Mouse (Mus musculus): Measurements from ENCODE around the gene Prune1. TPM values are rescaled to one million over a fixed set of nuclear protein-coding genes. Genes with fewer than 3 reads are reported as not detected.

Gene Prune1
- polyA plus RNA-seq, 1 experiment from 2014 or later: 66.7 TPM

DNA sequence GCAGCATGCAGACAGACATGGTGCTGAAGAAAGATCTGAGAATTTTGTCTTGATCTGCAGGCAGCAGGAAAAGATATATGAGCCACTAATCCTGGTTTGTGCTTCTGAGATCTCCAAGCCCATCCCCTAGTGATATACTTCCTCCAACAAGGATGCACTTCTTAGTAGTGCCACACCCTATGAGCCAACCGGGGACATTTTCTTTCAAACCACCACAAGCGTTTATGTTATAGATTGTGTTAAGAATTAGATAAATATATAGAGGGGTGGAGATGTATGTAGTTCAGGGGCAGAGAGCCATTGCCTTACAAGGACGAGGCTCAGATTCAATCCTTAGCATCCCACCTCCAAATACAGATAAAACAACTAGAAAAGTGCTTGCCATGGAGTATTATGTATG lies 28.6 kb upstream of the Prune1 start:
- no peaks in the 10 kb centered on the region for H3K27me3 ChIP-seq (ENCODE audit: control insufficient read depth, insufficient read depth, low read length)
- H3K4me1 ChIP-seq (ENCODE audit: control insufficient read depth, insufficient read depth, low read length): no peaks in the 10 kb centered on the region
- no peak overlapping the region for H3K9ac ChIP-seq (replicated peaks; ENCODE audit: low read depth, low read length)
- 72% methylated on average over 3 of the region's 3 CpGs for WGBS
- no peaks in the 10 kb centered on the region for H3K36me3 ChIP-seq (ENCODE audit: control insufficient read depth, insufficient read depth, low read length)
- ATAC-seq (ENCODE audit: low read depth): no peak
- no peak overlapping the region for H3K27ac ChIP-seq (ENCODE audit: low read depth, low read length)
- H3K4me2 ChIP-seq (ENCODE audit: low read depth, low read length): no peak overlapping the region
- no peak overlapping the region for H3K4me3 ChIP-seq (ENCODE audit: low read depth, low read length)
- no peaks in the 10 kb centered on the region for H3K9me3 ChIP-seq (ENCODE audit: control insufficient read depth, low read length)

DNA sequence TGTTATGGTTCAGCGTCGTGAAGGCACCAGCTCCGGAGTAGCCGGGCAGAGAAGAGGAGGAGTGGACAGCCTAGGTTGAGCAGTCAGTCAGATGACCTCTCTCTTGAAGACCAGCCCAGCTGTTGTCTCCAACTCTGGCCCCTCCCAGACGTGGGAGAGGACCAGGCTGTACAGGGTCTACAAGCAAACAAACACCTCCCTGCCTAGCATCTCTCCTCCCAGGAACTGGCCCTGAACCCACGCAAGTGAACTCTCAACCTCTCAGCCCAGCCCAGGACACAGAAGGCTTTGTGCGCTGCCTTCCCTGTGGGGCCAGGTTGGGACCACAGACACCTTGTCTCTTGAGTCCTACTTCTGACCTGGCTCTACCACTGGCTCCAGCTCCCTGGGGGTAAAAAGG lies 25.2 kb upstream of the Prune1 start, which contains the start of gene Anxa9:
TSS of gene Anxa9 (minus strand) at position 77 of the 400 bp plus-strand sequence.
- Histone ChIP-seq H3K9me3 (ENCODE audit: control insufficient read depth, low read length) (no peaks in the 10 kb centered on the region), H3K9ac (replicated peaks; ENCODE audit: low read depth, low read length) (no peak within 1 kb of the TSS), H3K36me3 (ENCODE audit: control insufficient read depth, insufficient read depth, low read length) (no peaks in the 10 kb centered on the region), H3K4me1 (ENCODE audit: control insufficient read depth, insufficient read depth, low read length) (no peaks in the 10 kb centered on the region), H3K27me3 (ENCODE audit: control insufficient read depth, insufficient read depth, low read length) (no peaks in the 10 kb centered on the region), H3K4me3 (ENCODE audit: low read depth, low read length) (no peak within 1 kb of the TSS), H3K27ac (ENCODE audit: low read depth, low read length) (no peak within 1 kb of the TSS), H3K4me2 (ENCODE audit: low read depth, low read length) (no peak within 1 kb of the TSS)
- WGBS: 82% methylated on average over 7 of the region's 7 CpGs
- ATAC-seq (ENCODE audit: low read depth): no peak

DNA sequence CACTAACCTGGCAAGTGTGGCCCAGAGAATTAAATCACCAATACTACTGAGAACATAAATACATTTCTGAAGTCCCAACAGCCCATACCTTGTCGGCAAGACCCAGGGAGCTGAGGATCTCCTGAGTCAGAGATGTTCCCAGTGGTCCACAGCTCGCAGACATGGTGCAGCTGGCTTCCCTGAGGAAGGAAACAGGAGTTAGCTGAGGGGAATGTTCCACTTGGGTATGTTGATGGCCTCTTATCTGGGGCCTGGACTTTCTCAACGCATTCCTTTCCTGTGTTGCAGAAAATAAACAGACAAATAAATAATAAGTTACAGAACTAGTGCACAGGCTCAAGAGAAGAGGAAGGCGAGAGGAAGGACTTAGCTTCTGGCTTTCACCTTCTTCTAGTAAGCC lies 24.4 kb upstream of the Prune1 start:
- WGBS: 90% methylated on average over 4 of the region's 4 CpGs
- no peaks in the 10 kb centered on the region for H3K27me3 ChIP-seq (ENCODE audit: control insufficient read depth, insufficient read depth, low read length)
- H3K4me2 ChIP-seq (ENCODE audit: low read depth, low read length): no peak overlapping the region
- no peak overlapping the region for H3K4me3 ChIP-seq (ENCODE audit: low read depth, low read length)
- no peak for ATAC-seq (ENCODE audit: low read depth)
- no peaks in the 10 kb centered on the region for H3K36me3 ChIP-seq (ENCODE audit: control insufficient read depth, insufficient read depth, low read length)
- no peaks in the 10 kb centered on the region for H3K4me1 ChIP-seq (ENCODE audit: control insufficient read depth, insufficient read depth, low read length)
- H3K27ac ChIP-seq (ENCODE audit: low read depth, low read length): no peak overlapping the region
- no peaks in the 10 kb centered on the region for H3K9me3 ChIP-seq (ENCODE audit: control insufficient read depth, low read length)
- H3K9ac ChIP-seq (replicated peaks; ENCODE audit: low read depth, low read length): no peak overlapping the region

DNA sequence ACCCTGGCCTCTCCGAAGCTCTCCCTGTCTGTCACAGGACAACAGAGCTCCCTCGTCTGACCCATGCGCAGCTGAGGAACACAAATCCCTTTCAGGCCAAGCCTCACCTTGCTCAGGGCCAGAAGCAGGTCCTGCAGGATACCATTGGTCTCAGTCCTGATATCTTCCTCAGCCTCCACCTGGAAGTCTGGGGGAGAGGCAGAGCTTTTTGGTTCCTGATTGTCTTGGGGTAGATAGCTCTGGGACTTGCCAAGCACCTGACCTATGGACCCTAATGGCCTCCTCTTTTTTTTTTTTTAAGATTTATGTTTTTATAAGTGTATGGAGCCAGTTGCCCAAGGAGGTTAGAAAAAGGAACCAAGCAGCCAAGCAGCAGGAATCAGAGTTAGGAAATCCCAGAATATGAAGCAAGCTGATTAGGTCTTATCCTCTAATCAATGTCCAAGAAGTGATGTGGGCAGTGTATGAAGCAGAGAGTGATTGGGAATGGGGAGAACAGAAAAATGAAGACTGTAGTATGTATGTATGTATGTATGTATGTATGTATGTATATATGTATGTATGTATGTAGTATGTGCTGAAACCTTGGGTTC lies 19.4 kb upstream of the Prune1 start:
- Histone ChIP-seq H3K4me3 (ENCODE audit: low read depth, low read length) (no peak overlapping the region), H3K27ac (ENCODE audit: low read depth, low read length) (no peak overlapping the region), H3K4me1 (ENCODE audit: control insufficient read depth, insufficient read depth, low read length) (no peaks in the 10 kb centered on the region), H3K9ac (replicated peaks; ENCODE audit: low read depth, low read length) (no peak overlapping the region), H3K36me3 (ENCODE audit: control insufficient read depth, insufficient read depth, low read length) (no peaks in the 10 kb centered on the region), H3K9me3 (ENCODE audit: control insufficient read depth, low read length) (no peaks in the 10 kb centered on the region), H3K27me3 (ENCODE audit: control insufficient read depth, insufficient read depth, low read length) (no peaks in the 10 kb centered on the region), H3K4me2 (ENCODE audit: low read depth, low read length) (no peak overlapping the region)
- no peak for ATAC-seq (ENCODE audit: low read depth)
- WGBS: 93% methylated on average over 3 of the region's 3 CpGs

DNA sequence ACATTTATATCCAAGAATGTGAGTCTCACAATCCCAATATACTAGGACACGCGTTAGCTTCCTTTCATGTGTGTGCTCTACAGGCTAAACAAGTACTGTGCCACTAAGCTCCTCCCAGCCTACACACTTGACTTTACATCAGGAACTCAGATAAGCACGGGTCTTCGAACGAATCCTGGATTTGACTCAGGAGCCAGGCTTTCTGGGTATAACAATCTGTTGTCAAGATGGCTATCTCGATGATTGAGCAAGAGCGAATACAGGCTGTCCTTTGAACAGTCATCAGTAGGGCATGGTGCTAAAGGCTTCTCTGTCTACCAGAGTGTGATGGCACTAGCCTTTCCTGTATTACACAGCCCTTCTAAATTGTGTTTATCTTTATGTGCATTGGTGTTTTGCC lies 16.1 kb upstream of the Prune1 start:
- peaks cover 20% of the 10 kb centered on the region; the same call in 1 of the 2 replicates for H3K36me3 ChIP-seq (ENCODE audit: control insufficient read depth, insufficient read depth, low read length)
- H3K9ac ChIP-seq (replicated peaks; ENCODE audit: low read depth, low read length): no peak overlapping the region
- no peak for ATAC-seq (ENCODE audit: low read depth)
- H3K4me2 ChIP-seq (ENCODE audit: low read depth, low read length): no peak overlapping the region
- 97% methylated on average over 7 of the region's 7 CpGs for WGBS
- no peaks in the 10 kb centered on the region for H3K4me1 ChIP-seq (ENCODE audit: control insufficient read depth, insufficient read depth, low read length)
- H3K4me3 ChIP-seq (ENCODE audit: low read depth, low read length): no peak overlapping the region
- H3K27ac ChIP-seq (ENCODE audit: low read depth, low read length): no peak overlapping the region
- H3K27me3 ChIP-seq (ENCODE audit: control insufficient read depth, insufficient read depth, low read length): no peaks in the 10 kb centered on the region
- H3K9me3 ChIP-seq (ENCODE audit: control insufficient read depth, low read length): no peaks in the 10 kb centered on the region

DNA sequence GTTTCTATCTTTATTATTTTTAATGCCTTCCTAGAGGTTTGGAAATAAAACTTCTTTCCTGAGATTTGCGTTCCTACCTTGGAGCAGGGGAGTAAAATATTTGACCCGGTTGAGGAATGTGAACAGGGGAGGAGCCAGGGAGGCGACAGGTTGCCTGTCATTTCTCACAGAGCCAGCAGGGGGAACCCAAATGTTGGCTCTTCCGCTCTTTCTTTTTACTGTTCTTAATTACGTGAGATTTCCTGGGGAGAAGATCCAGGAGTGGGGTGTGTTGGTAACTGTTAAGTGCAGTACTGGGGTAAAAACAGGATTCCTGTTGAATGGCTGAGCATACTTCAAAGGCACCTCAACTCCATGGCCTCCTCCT lies 14.2 kb upstream of the Prune1 start:
- no peak overlapping the region for H3K27ac ChIP-seq (ENCODE audit: low read depth, low read length)
- no peaks in the 10 kb centered on the region for H3K27me3 ChIP-seq (ENCODE audit: control insufficient read depth, insufficient read depth, low read length)
- no peaks in the 10 kb centered on the region for H3K4me1 ChIP-seq (ENCODE audit: control insufficient read depth, insufficient read depth, low read length)
- no peak overlapping the region for H3K9ac ChIP-seq (replicated peaks; ENCODE audit: low read depth, low read length)
- H3K36me3 ChIP-seq (ENCODE audit: control insufficient read depth, insufficient read depth, low read length): peaks cover 24% of the 10 kb centered on the region; the same call in 1 of the 2 replicates
- H3K9me3 ChIP-seq (ENCODE audit: control insufficient read depth, low read length): no peaks in the 10 kb centered on the region
- WGBS: 13% methylated on average over 5 of the region's 5 CpGs
- no peak overlapping the region for H3K4me2 ChIP-seq (ENCODE audit: low read depth, low read length)
- no peak overlapping the region for H3K4me3 ChIP-seq (ENCODE audit: low read depth, low read length)
- ATAC-seq (ENCODE audit: low read depth): 0 out of 2 replicates have a peak, but pooled peaks have one; percentile 6

DNA sequence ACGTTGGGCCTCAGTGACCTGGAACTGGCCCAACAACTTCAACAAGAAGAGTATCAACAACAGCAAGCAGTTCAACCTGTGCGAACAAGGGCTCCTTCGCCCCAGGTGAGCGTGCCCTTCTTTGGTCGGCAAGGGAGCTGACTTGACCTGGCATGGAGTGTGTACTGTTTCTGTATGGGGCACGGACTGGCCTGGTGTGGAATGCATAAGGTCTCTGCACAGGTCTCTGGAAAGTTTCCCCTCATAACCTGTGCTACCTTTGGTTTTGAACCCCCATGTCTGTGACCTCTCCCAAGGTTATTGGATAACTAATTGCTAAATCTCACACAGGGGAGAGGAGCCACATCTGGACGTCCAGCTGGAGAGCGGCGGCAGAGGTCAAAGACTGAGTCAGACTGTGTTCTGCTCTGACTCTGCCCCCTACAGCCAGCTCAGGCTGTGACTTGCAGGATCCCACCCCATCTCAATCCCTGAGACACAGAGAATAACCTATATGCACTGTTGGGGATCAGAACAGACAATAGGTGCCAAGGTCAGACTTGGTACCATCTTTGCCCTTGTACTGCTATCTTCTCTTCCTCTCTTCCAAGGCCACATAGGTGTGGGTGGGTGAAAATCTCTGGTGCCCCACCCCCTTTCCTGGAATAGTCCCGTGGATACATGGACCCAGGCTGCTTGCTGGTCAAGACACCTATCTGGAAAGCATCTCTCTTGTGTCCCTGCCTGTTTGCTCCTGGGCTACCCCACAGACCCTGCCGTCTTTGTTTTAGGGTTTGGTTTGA lies 13.6 kb upstream of the Prune1 start:
- Histone ChIP-seq H3K9ac (replicated peaks; ENCODE audit: low read depth, low read length) (no peak overlapping the region), H3K27me3 (ENCODE audit: control insufficient read depth, insufficient read depth, low read length) (no peaks in the 10 kb centered on the region), H3K4me1 (ENCODE audit: control insufficient read depth, insufficient read depth, low read length) (no peaks in the 10 kb centered on the region), H3K4me2 (ENCODE audit: low read depth, low read length) (no peak overlapping the region), H3K9me3 (ENCODE audit: control insufficient read depth, low read length) (no peaks in the 10 kb centered on the region), H3K27ac (ENCODE audit: low read depth, low read length) (no peak overlapping the region), H3K4me3 (ENCODE audit: low read depth, low read length) (no peak overlapping the region), H3K36me3 (ENCODE audit: control insufficient read depth, insufficient read depth, low read length) (peaks cover 24% of the 10 kb centered on the region; the same call in 1 of the 2 replicates)
- 84% methylated on average over 11 of the region's 11 CpGs for WGBS
- ATAC-seq (ENCODE audit: low read depth): no peak

DNA sequence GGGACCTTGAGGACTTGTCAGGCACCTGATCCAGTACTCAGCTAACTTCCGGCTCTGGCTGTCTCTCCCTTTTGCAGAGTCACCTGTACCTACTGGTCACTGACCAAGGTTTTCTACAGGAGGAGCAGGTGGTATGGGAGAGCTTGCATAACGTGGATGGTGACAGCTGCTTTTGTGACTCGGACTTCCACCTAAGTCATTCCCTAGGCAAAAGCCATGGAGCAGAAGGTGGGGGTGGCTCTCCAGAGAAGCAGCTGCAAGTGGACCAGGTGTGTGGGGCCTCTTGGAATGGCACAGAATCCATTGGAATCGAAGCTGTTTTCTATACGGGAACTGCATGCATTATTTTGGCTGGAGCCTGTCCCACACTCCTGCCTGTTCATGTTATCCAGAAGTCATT lies 12.8 kb upstream of the Prune1 start:
- Histone ChIP-seq H3K4me1 (ENCODE audit: control insufficient read depth, insufficient read depth, low read length) (no peaks in the 10 kb centered on the region), H3K36me3 (ENCODE audit: control insufficient read depth, insufficient read depth, low read length) (peaks cover 30% of the 10 kb centered on the region; the same call in 1 of the 2 replicates), H3K27me3 (ENCODE audit: control insufficient read depth, insufficient read depth, low read length) (no peaks in the 10 kb centered on the region), H3K4me2 (ENCODE audit: low read depth, low read length) (no peak overlapping the region), H3K4me3 (ENCODE audit: low read depth, low read length) (no peak overlapping the region), H3K9me3 (ENCODE audit: control insufficient read depth, low read length) (no peaks in the 10 kb centered on the region), H3K9ac (replicated peaks; ENCODE audit: low read depth, low read length) (no peak overlapping the region), H3K27ac (ENCODE audit: low read depth, low read length) (no peak overlapping the region)
- WGBS: 94% methylated on average over 5 of the region's 5 CpGs
- ATAC-seq (ENCODE audit: low read depth): no peak

DNA sequence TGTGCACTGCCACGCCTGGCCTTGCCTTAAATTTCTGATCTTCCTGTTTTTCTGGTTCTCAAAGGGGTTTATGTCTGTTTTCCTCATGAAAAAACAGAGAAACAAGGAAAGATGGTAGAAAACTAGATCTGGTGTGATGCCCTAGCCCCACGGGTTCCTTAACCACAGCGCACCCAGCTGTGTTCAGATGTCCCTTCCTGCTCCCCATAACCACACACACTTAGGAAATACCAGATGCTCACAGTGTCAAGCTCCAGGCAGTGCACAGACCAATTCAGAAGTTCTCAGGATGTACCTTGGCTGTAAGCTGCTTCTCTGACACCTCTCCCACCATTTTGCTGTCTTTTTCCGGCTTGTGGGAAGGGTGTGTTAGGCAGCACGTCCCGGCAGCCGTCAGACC lies 12.4 kb upstream of the Prune1 start:
- H3K9ac ChIP-seq (replicated peaks; ENCODE audit: low read depth, low read length): no peak overlapping the region
- H3K36me3 ChIP-seq (ENCODE audit: control insufficient read depth, insufficient read depth, low read length): peaks cover 30% of the 10 kb centered on the region; the same call in 1 of the 2 replicates
- H3K27ac ChIP-seq (ENCODE audit: low read depth, low read length): no peak overlapping the region
- H3K9me3 ChIP-seq (ENCODE audit: control insufficient read depth, low read length): no peaks in the 10 kb centered on the region
- H3K4me1 ChIP-seq (ENCODE audit: control insufficient read depth, insufficient read depth, low read length): no peaks in the 10 kb centered on the region
- no peaks in the 10 kb centered on the region for H3K27me3 ChIP-seq (ENCODE audit: control insufficient read depth, insufficient read depth, low read length)
- no peak for ATAC-seq (ENCODE audit: low read depth)
- H3K4me3 ChIP-seq (ENCODE audit: low read depth, low read length): no peak overlapping the region
- 90% methylated on average over 7 of the region's 7 CpGs for WGBS
- no peak overlapping the region for H3K4me2 ChIP-seq (ENCODE audit: low read depth, low read length)

Data from neural tube, embryonic 14.5 days (tissue).